Mouse (Mus musculus) gastrocnemius, adult 8-10 months (tissue): Measurements from ENCODE around the gene Fgfr2. TPM values are rescaled to one million over a fixed set of nuclear protein-coding genes. Genes with fewer than 3 reads are reported as not detected.
"Not testable (repeated sequence)": the region's sequence is repeated elsewhere in the genome, so short reads cannot be mapped to it uniquely, and the experiment has no call there.

Source experiments
- DNase-seq, 2 experiments: peaks; one replicate each; pipeline ENCODE4 v3.0.0; 2022; ENCODE audit warnings: low spot score in 2 of 2
- total RNA-seq, 4 experiments: library from RNA; stranded (reverse); gene quantifications; 2 replicates each; pipeline ENCODE4 v1.2.4; 2022

Fgfr2 gene
- total RNA-seq, 4 experiments from 2014 or later = 0.17 to 1.3 (median 0.62) TPM

- no peak for DNase-seq
These were observed 2452.8 kb downstream of the Fgfr2 start for GRCm38 (mm10) chr7:130670358-130670757.

- DNase-seq = no peak
These were observed 2453.7 kb downstream of the Fgfr2 start for GRCm38 (mm10) chr7:130669370-130669881.

GRCm38 (mm10) chr7:130668729-130669281 lies 2454.3 kb downstream of the Fgfr2 start:
- no peak for DNase-seq

- DNase-seq = not testable (repeated sequence)
These were observed 2455.1 kb downstream of the Fgfr2 start for GRCm38 (mm10) chr7:130668013-130668412.

- no peak for DNase-seq
These were observed 2457.8 kb downstream of the Fgfr2 start for GRCm38 (mm10) chr7:130665358-130665757.

GRCm38 (mm10) chr7:130664629-130665028 lies 2458.5 kb downstream of the Fgfr2 start:
- DNase-seq = no peak

- DNase-seq = no peak
These were observed 2459.1 kb downstream of the Fgfr2 start for GRCm38 (mm10) chr7:130664037-130664436.

- no peak for DNase-seq
These were observed 2460.3 kb downstream of the Fgfr2 start for GRCm38 (mm10) chr7:130662869-130663268.

GRCm38 (mm10) chr7:130662250-130662649 lies 2460.9 kb downstream of the Fgfr2 start:
- DNase-seq = no peak

- no peak for DNase-seq
These were observed 2464.0 kb downstream of the Fgfr2 start for GRCm38 (mm10) chr7:130659129-130659528.

- DNase-seq = peak; percentile 81 to 82
These were observed 2465.4 kb downstream of the Fgfr2 start for GRCm38 (mm10) chr7:130657751-130658150.

- DNase-seq = no peak
These were observed 2466.2 kb downstream of the Fgfr2 start for GRCm38 (mm10) chr7:130656965-130657364.

DNA sequence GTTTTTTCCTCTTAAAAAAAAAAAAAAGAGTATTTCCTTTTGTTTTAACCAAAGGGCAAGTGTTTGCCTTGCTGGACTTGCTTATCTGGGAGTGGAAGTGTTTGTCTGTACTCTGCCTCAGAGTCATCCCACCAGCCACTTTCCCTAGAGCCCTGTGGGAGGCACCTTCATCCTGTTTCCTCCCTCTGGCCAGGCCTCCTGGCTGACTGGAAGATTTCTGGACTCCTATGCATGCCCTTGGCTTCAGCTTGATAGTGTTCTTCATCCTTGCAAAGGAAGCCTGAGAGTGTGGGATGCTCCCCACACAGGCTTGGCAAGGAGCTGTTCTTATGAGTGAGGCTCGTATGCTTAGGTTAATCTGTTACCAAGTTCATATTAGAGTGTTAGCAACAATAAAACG lies 2468.6 kb downstream of the Fgfr2 start:
- DNase-seq = no peak

DNA sequence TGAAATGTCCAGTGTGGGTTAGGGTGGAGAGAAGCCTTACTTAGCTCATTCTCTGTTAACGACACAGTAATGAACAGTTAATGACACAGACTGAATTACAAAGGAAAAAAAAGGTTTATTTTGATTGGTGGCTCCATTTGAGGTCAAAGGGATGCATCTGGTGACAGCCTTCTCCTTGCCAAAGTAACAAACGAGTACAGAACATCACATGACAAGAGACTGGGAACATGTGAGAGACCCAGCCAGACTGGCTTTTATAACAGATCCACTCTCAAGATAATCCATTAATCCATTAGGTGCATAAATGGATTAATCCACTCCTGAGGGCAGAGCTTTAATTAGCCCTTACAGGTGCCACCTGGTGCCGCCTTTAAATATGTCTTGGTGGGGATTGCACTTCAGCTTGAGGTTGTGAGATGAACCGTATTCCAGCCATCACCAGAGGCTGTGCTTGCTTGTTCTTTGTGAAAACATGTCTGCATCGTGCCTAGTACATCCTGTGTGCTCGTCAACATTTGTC lies 2470.1 kb downstream of the Fgfr2 start:
- DNase-seq = no peak

DNA sequence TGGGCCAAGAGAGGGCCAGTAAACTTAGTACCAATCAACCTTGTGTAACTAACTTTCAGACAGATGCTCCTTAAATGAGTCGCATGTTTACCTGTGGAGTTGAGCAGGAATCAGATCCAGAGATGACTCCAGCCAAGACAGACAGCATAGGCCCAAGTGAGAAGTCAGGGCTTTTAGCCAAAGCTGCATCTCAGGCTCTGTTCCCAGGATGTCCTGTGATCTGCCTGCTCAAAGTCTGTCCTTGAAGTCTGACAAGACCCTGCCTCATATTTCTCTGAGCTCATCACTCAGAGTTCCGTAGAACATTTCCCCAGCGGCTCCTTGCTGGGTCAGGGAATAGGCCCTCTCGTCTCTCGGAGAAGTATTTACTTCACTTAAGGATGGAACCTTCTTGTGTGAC lies 2472.5 kb downstream of the Fgfr2 start:
- DNase-seq = no peak

- DNase-seq = peak in 1 of 2 experiments; percentile 52
These were observed 2473.9 kb downstream of the Fgfr2 start for GRCm38 (mm10) chr7:130649257-130649656.

DNA sequence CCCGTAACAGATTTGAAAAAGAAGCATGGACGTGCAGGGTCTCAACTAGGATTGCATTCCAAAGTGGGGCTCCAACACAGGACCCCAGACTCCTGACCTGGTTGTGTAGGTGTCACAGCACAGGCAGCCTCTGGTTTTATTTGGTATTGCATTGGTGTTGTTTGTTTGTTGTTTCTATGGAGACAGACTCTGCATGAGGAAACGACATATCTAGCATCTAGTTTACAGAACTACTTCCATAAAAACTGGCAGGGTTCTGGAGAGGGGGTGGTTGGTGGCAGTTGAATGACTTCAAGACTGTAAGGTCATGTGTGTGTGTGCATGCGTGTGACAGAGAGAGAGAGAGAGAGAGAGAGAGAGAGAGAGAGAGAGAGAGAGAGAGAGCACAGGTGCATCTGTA lies 2475.1 kb downstream of the Fgfr2 start:
- DNase-seq = no peak

- DNase-seq = peak; percentile 68 to 73
These were observed 2476.4 kb downstream of the Fgfr2 start for GRCm38 (mm10) chr7:130646762-130647139.

DNA sequence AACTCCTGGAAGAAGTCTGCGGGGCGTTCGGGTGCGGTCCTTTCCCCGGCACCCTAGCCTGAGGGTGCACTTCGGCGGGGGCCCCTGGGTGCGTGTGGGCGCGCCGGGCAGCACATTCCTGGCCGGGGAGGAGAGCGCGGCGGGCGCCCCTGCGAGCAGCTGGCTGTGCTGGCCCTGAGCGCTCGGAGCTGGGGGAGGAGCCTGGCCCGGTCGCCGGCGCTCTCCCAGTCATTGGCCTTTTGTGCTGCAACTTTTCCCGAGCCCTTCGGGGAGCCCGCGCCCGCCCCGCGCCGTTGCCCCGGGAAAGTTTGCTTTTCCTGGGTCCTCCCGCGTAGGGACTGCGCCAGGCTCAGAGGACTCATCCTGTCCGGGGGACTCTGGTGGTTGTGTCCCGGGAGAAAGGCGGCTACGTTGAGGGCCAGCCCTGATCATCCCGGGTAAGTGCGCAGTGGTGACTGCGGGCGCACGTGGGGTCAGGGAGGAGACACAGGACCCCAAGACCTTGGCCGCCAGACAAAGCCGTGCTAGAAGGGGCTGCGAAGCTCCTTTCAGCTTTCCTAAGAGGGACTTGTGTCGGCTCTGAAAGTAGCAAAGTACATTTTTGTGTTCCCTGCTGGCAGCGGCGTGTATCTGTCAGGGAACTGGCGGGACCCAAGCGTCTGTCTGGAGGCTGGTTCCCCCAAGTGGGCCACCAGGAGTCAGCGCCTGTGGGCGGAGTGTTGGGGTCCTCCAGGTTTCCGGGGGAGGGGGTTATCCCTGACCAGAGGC lies 2477.0 kb downstream of the Fgfr2 start:
- DNase-seq = peak; percentile 74 to 78

GRCm38 (mm10) chr7:130645332-130645993 lies 2477.7 kb downstream of the Fgfr2 start:
- DNase-seq = no peak

- DNase-seq = no peak
These were observed 2482.5 kb downstream of the Fgfr2 start for GRCm38 (mm10) chr7:130640681-130641080.

GRCm38 (mm10) chr7:130637811-130638210 lies 2485.3 kb downstream of the Fgfr2 start:
- DNase-seq = no peak
